Mouse (Mus musculus) limb, embryonic 13.5 days (tissue): ENCODE data around the gene Crygs. TPM values are rescaled to one million over a fixed set of nuclear protein-coding genes. Genes with fewer than 3 reads are reported as not detected.

Experiments
- ATAC-seq: fragments of 200-750 bp; cut with Nextera tagmentation; 2 replicates; pipeline ENCODE4 v1.8.0; 2017; ENCODE audit warnings: low read depth, moderate number of reproducible peaks, moderate TSS enrichment; ENCODE audit not compliant: low FRiP score
- H3K27ac ChIP-seq: fragments of 300-500 bp; sonication (generic); 2 replicates; pipeline ENCODE4 v1.5.1; 2015; ENCODE audit warnings: inconsistent platforms, mild to moderate bottlenecking, moderate library complexity
- H3K27me3 ChIP-seq: fragments of 300-500 bp; sonication (generic); 2 replicates; pipeline ENCODE4 v1.6.1; 2015; ENCODE audit warnings: mild to moderate bottlenecking, inconsistent platforms
- H3K36me3 ChIP-seq: fragments of 300-500 bp; sonication (generic); 2 replicates; pipeline ENCODE4 v1.6.1; 2015; ENCODE audit warnings: inconsistent platforms, mild to moderate bottlenecking, moderate library complexity
- H3K4me1 ChIP-seq: fragments of 300-500 bp; sonication (generic); 2 replicates; pipeline ENCODE4 v1.6.1; 2015; ENCODE audit warnings: inconsistent platforms
- H3K4me2 ChIP-seq: fragments of 300-500 bp; sonication (generic); replicated peaks from 2 replicates; pipeline ENCODE4 v1.6.1; 2015; ENCODE audit warnings: inconsistent platforms, mild to moderate bottlenecking, moderate library complexity
- H3K4me3 ChIP-seq: fragments of 300-500 bp; sonication (generic); 2 replicates; pipeline ENCODE4 v1.5.1; 2015; ENCODE audit warnings: moderate library complexity, mild to moderate bottlenecking, inconsistent platforms
- H3K9ac ChIP-seq: fragments of 300-500 bp; sonication (generic); 2 replicates; pipeline ENCODE4 v1.6.1; 2015; ENCODE audit warnings: mild to moderate bottlenecking, inconsistent platforms
- H3K9me3 ChIP-seq: fragments of 300-500 bp; sonication (generic); 2 replicates; pipeline ENCODE4 v1.6.1; 2016; ENCODE audit warnings: inconsistent platforms
- WGBS: fragments of 180-500 bp; shearing (Covaris S2); methylation state at CpG from one replicate; pipeline ENCODE4 v1.1.7; 2015; 5-methylcytosine and 5-hydroxymethylcytosine counted together
- polyA plus RNA-seq: library from polyadenylated mRNA; unstranded; fragments of >200 nt; fragmentation: Nextera tagmentation; extraction: Ambion mirVana; gene quantifications from 2 replicates; pipeline ENCODE4 v1.2.1, GENCODE M21; 2015

The Crygs gene
- not detected in 2 replicates for polyA plus RNA-seq

DNA sequence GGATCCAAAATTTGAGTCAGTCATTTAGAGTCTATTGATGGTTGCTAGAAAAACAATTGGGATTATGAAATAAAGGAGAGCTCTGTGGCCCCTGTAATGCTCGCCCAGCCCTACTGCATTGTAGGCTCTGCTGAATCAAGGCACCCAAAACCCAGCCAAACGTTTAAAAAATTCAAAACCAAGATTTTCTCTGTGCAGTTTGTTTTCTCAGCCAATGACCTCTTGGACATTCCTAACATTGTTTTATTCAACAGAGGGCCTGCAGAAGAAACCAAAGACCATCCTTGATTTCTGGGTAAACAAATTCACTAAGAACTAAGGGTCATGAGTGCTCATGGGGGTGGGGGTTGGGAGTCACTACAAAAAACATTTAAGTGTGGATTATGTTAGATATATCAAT, at the start of gene Crygs:
Gene Crygs (minus strand): TSS at position 101 of the 400 bp plus-strand sequence.
- WGBS = 77% methylated on average over 2 of the region's 2 CpGs
- H3K9me3 ChIP-seq = no peaks in the 10 kb centered on the region
- no peak within 1 kb of the TSS for H3K4me3 ChIP-seq
- H3K36me3 ChIP-seq = peaks cover 11% of the 10 kb centered on the region
- no peak for ATAC-seq
- no peak within 1 kb of the TSS for H3K4me2 ChIP-seq
- H3K4me1 ChIP-seq = no peaks in the 10 kb centered on the region
- H3K27me3 ChIP-seq = peaks cover 6% of the 10 kb centered on the region; the same call in 1 of the 2 replicates
- no peak within 1 kb of the TSS for H3K9ac ChIP-seq
- H3K27ac ChIP-seq = no peak within 1 kb of the TSS

DNA sequence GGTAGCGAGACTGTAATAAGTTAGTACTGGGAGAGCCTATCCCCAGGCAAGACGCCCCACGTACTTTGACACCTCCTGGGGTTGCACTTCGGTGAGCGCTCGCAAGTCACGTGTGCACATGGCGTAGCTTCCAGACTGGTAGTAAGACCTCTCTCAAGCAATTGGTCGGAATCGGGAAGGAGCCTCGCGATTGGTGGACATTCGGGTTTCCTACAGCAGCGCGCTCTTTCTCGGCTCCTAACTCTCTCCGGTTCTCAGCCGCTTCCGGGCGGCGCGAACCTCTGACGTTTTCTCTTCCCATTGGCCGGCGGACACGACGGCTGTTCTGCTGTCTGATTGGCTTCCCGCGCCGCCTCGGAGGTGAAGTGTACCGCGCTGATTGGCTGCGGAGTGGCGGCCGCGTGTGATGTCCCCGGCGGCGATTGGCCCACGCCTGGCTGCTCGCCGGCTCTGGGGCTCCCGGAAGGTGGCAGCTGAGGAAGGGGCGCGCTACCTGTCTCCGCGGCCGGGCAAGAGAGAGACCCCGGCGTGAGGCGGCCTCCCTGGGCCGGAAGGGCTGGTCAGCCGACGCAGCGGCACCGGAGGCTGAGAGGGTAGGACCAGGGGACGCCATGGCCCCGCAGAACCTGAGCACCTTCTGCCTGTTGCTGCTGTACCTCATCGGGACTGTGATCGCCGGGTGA, 46.2 kb upstream of the Crygs start, which contains the start of the genes Tbccd1 and Dnajb11:
Gene Tbccd1 (minus strand): TSS at position 239 of the 683 bp plus-strand sequence.
Gene Dnajb11 (plus strand): TSS at position 415 of the 683 bp plus-strand sequence.
- Histone ChIP-seq H3K27me3 (no peaks in the 10 kb centered on the region), H3K36me3 (peaks cover 5% of the 10 kb centered on the region), H3K4me2 (peak within 1 kb of the TSS; percentile 90), H3K9me3 (no peaks in the 10 kb centered on the region), H3K4me3 (peak within 1 kb of the TSS; percentile 96), H3K9ac (peak within 1 kb of the TSS; percentile 93), H3K4me1 (peaks cover 13% of the 10 kb centered on the region), H3K27ac (peak within 1 kb of the TSS; percentile 58; the same call in 1 of the 2 replicates)
- ATAC-seq = peak; percentile 100
- under 1% methylated on average over 62 of the region's 62 CpGs for WGBS

DNA sequence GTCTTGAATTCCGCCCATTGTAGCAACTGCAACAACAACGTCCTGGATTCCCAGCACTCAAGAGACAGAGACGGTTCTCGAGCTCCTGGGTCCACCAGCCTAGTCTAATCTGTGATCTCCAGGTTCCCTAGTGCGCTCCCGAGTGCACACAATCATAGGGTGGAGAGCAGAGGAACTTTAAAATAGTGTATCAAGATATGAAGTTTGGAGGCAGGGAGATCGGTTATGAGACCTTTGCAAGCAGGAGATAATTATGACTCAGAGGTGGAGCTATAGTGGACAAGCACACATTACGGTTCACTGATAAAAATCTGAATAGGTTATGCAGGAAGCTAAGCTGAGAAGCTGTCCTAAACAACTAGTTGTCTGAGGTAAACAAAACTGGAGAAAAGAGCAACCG, 45.4 kb upstream of the Crygs start:
- H3K27ac ChIP-seq = 0 out of 2 replicates have a peak overlapping the region, but pooled peaks have one; percentile 52
- no peaks in the 10 kb centered on the region for H3K27me3 ChIP-seq
- peaks cover 3% of the 10 kb centered on the region for H3K36me3 ChIP-seq
- no peaks in the 10 kb centered on the region for H3K9me3 ChIP-seq
- peak overlapping the region; percentile 85 for H3K4me2 ChIP-seq
- H3K9ac ChIP-seq = peak overlapping the region; percentile 72
- H3K4me3 ChIP-seq = peak overlapping the region; percentile 96
- 11% methylated on average over 9 of the region's 9 CpGs for WGBS
- no peak for ATAC-seq
- peaks cover 13% of the 10 kb centered on the region for H3K4me1 ChIP-seq

DNA sequence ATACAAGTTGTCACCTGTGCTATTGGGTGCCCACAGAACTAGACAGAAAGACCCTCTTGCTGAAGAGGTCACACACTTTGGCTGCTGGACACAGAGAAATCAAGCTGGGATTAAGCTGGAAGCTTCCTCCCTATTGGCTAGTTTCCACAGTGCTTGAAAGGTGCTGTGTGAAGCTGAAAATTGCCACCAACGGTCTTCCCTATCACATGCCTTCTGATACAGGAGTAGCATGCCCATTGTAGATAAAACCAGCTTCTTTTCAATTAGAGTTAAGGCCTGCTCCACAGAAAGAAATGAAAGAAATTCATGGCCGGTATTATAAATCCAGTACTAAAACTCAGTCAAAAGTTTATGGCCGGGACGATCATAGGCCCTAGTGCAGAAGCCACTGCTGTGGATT, 41.3 kb upstream of the Crygs start:
- Histone ChIP-seq H3K9me3 (no peaks in the 10 kb centered on the region), H3K4me3 (no peak overlapping the region), H3K27ac (no peak overlapping the region), H3K9ac (no peak overlapping the region), H3K4me1 (peaks cover 4% of the 10 kb centered on the region), H3K27me3 (no peaks in the 10 kb centered on the region), H3K36me3 (peaks cover 3% of the 10 kb centered on the region), H3K4me2 (no peak overlapping the region)
- no peak for ATAC-seq
- whole genome bisulfite sequencing = 93% methylated on average over 4 of the region's 4 CpGs

DNA sequence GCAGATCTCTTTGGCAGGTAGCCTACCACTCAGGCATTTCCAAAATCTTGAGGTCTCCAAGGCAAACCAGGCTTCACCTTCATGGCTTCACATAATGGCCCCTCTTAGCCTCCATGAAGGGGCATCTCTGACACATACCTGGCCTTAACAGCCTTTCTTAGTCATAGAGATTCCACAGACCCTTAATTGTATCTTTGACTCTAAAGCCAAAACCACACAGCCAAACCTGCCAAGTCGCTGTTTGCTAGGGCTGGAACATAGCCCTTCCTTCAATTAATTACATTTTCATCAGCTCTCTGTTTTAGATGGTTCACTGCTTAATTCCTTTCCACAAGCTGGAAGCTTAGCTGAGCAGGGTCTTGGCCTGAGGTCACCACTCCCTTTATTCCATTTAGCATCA, 37.0 kb upstream of the Crygs start:
- ATAC-seq = no peak
- Histone ChIP-seq H3K9me3 (no peaks in the 10 kb centered on the region), H3K27ac (no peak overlapping the region), H3K36me3 (no peaks in the 10 kb centered on the region; the same call in 1 of the 2 replicates), H3K4me1 (peaks cover 10% of the 10 kb centered on the region), H3K4me2 (no peak overlapping the region), H3K4me3 (no peak overlapping the region), H3K27me3 (no peaks in the 10 kb centered on the region), H3K9ac (no peak overlapping the region)
- 83% methylated on average over 1 of the region's 1 CpGs for WGBS

DNA sequence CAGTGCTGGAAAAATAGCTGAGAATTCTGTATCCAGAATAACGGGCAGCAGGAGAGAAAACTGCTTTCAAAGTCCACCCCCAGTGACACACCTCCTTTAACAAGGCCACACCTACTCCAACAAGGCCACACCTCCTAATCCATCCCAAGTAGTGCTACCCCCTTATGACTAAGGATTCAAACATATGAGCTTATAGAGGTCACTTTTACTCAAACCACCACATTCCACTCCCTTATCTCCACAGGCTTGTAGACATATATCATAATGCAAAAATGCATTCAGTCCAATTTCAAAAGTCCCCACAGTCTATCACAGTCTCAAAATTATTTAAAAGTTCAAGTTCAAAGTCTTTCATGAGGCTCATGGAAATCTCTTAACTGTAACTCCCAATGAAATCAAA, 36.3 kb upstream of the Crygs start:
- Histone ChIP-seq H3K4me2 (no peak overlapping the region), H3K27ac (no peak overlapping the region), H3K9me3 (no peaks in the 10 kb centered on the region), H3K4me1 (peaks cover 10% of the 10 kb centered on the region), H3K4me3 (no peak overlapping the region), H3K36me3 (no peaks in the 10 kb centered on the region), H3K27me3 (no peaks in the 10 kb centered on the region), H3K9ac (no peak overlapping the region)
- 87% methylated on average over 1 of the region's 1 CpGs for WGBS
- ATAC-seq = no peak

DNA sequence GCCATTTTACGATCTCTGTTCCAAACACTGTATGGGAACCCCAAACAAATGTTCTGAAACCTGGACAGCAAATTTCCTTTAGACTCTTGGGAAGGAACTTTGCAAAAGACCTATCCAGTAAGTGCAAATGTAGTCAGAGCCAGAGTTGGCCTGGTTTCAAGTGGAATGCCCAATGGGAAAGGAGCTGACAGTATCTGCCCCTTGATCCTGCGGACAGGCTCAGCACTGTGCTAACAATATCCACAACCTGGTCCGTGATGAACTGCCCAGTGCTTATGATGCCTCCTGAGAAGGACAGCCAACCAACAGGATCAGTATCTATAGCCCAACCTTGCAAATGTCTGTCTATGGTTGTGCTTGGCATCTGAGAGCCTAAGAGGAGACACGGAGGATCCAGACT, 34.1 kb upstream of the Crygs start:
- no peaks in the 10 kb centered on the region for H3K9me3 ChIP-seq
- no peak overlapping the region for H3K4me3 ChIP-seq
- no peak overlapping the region for H3K27ac ChIP-seq
- peaks cover 10% of the 10 kb centered on the region for H3K4me1 ChIP-seq
- no peak for ATAC-seq
- no peaks in the 10 kb centered on the region for H3K27me3 ChIP-seq
- H3K4me2 ChIP-seq = no peak overlapping the region
- peaks cover 13% of the 10 kb centered on the region for H3K36me3 ChIP-seq
- 86% methylated on average over 4 of the region's 4 CpGs for WGBS
- no peak overlapping the region for H3K9ac ChIP-seq

DNA sequence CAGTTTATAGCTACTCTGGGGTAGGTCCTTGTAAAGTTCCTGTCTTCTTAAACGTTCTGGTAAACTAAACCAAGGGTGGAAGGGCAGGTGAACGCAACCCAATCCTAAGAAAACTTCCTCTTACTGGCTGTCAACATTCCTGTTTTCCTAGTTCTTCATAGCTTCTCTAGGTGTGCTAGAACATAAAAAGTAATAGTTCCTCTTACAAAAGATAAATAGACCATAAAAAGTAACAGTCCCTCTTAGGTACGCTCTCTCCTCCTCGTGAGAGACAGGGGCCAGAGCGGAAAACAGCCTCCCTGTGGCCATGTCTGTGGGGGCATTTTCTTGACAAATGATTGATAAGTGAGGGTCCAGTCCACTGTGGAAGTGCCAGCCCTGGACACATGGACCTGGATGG, 33.5 kb upstream of the Crygs start:
- Histone ChIP-seq H3K4me1 (peaks cover 10% of the 10 kb centered on the region), H3K27ac (peak overlapping the region; percentile 29; the same call in 1 of the 2 replicates), H3K36me3 (peaks cover 16% of the 10 kb centered on the region), H3K4me2 (peak overlapping the region; percentile 89), H3K9ac (peak overlapping the region; percentile 79; the same call in 1 of the 2 replicates), H3K4me3 (peak overlapping the region; percentile 57), H3K9me3 (no peaks in the 10 kb centered on the region), H3K27me3 (no peaks in the 10 kb centered on the region)
- no peak; the same call in 1 of the 2 replicates for ATAC-seq
- 41% methylated on average over 5 of the region's 5 CpGs for WGBS

DNA sequence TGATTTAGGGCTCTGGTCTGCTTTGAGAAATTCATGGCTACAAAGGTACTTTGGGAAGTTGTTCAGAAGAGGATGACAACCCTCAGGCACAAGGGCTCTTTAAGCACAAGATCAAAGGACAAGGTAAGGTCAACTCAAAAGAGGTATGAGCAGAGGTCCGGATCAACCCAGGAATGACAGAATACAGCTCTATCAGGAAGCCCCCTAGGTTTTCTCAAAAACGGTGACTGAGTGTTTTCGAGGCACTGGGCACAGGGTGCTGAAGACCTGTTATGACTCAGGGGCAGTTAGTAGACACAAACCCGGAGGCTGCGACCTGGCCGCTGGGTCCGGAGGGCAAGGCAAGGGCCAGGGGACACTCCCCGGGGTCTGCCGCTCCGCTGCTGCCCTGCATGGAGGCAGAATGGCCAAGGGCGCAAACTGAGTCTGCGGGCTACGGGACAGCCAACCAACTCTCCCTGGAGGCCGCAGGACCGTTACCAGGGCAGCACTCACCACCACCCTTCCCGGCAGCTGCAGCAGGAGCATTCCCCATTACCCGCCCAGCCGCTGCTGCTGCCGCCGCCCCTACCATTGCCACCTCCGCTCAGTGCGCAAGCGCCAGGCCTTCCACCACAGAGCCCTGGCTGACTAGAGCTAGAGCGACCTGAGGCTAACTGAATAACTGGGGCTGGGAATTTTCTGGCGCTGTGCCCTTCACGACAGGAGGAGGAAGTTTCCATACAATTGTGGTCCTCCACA, 32.9 kb upstream of the Crygs start:
- Histone ChIP-seq H3K4me1 (peaks cover 10% of the 10 kb centered on the region), H3K36me3 (peaks cover 22% of the 10 kb centered on the region), H3K9ac (peak overlapping the region; percentile 79), H3K27me3 (no peaks in the 10 kb centered on the region), H3K27ac (peak overlapping the region; percentile 11; the same call in 1 of the 2 replicates), H3K4me2 (peak overlapping the region; percentile 89), H3K9me3 (no peaks in the 10 kb centered on the region), H3K4me3 (peak overlapping the region; percentile 57)
- ATAC-seq = peak; percentile 96
- 4% methylated on average over 26 of the region's 26 CpGs for WGBS

DNA sequence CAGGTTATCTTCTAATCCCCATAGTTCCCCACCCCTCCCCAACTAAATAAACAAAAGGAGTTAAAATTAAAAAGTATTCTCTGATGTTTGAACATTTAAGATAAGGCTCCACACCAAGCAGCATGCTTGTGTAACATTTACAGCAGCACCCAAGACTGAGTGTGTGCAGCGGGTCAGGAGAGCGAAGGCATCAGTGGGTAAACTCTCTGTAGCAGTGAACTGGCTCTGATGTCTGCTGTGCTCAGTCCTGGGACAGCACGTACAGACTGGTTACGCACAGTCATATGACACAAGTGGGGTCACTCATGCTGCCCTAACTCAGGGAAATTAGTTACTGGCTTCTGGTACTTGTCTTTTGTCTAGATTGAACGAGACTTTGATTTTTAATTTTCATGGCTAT, 31.5 kb upstream of the Crygs start:
- no peak overlapping the region for H3K4me3 ChIP-seq
- peaks cover 29% of the 10 kb centered on the region for H3K36me3 ChIP-seq
- no peak overlapping the region for H3K4me2 ChIP-seq
- H3K27me3 ChIP-seq = no peaks in the 10 kb centered on the region
- H3K27ac ChIP-seq = no peak overlapping the region
- ATAC-seq = no peak
- no peaks in the 10 kb centered on the region for H3K9me3 ChIP-seq
- no peak overlapping the region for H3K9ac ChIP-seq
- H3K4me1 ChIP-seq = peaks cover 10% of the 10 kb centered on the region
- 93% methylated on average over 5 of the region's 5 CpGs for WGBS

DNA sequence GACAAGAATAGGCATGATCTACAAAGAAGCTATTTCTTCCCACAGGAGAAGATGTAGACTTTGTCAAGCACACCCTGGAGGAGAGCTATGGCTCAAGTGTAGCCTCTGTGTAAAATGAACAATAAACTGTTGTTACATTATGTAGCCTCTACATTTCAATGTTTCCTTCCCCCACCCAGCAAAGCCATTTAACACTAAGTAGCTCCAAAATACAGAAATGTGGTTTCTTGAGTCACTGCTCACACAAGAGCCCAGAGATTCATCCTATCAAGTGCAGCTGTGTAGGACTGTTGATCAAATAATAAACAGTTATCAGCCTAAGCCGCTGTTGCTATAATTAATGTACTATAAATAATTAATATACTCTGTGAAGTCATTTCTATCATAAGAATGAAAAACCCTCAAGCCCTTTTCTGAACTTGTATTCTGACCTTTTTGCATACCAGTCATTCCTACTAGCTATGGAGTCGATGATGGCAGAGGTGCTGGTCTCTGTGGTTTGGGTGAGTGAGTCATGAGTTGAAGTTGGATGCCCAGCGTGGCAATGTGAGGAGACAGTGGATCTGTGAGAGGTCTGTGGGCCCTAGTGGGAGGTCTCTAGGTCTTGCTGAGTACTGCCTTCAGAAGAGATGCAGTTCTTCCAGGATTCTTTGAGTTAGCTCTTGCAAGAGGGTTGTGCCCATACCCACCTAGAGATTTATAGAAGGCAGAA, 27.9 kb upstream of the Crygs start:
- no peak overlapping the region for H3K4me3 ChIP-seq
- no peak overlapping the region for H3K27ac ChIP-seq
- H3K4me2 ChIP-seq = no peak overlapping the region
- peaks cover 5% of the 10 kb centered on the region; the same call in 1 of the 2 replicates for H3K4me1 ChIP-seq
- peaks cover 48% of the 10 kb centered on the region for H3K36me3 ChIP-seq
- no peaks in the 10 kb centered on the region for H3K27me3 ChIP-seq
- ATAC-seq = no peak
- H3K9me3 ChIP-seq = no peaks in the 10 kb centered on the region
- 95% methylated on average over 3 of the region's 3 CpGs for WGBS
- H3K9ac ChIP-seq = no peak overlapping the region
